In the genomic region with DNA sequence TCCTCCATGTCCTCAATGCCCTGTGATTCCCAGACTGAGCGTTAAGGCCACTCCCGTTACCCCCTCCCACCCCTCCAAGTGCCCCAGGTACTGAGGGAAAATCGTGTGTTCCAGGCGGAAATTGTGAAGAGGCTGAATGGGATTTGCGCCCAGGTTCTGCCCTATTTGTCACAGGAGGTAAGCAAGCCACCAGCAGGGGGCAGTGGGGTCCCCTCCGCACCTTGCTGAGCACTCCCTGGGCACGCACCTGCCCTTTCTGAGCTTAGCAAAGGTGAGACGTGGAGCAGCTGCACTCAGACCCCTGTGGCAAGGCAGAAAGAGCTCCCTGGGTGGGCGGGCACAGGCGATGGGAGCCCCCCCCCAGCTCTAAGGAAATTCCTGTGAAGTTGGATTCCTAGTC, we compare ENCODE assay signal across 9 mouse cellular contexts. TPM values are rescaled to one million over a fixed set of nuclear protein-coding genes. Genes with fewer than 3 reads are reported as not detected.
A peak's percentile ranks its signal among the peaks of the same experiment; 100 is the strongest.
DNase-seq lines count a peak whose midpoint lies in the region; ATAC-seq and TF ChIP-seq lines count a peak whose summit lies in the region.
"Had no signal": no experiment of that assay in that cellular context is flagged by ENCODE, and none has a peak within 500 bp of the region (broad histone marks: within the 10 kb centered on the region; RNA-seq: fewer than 3 reads in every experiment).

No protein-coding gene starts in this region.

- 13% methylated on average over 10 of the region's 10 CpGs for WGBS in hindbrain, embryonic 11.5 days
- 22% methylated on average over 10 of the region's 10 CpGs for WGBS in hindbrain, embryonic 14.5 days
- WGBS in intestine, embryonic 15.5 days: 34% methylated on average over 10 of the region's 10 CpGs
- 39% methylated on average over 10 of the region's 10 CpGs for whole genome bisulfite sequencing in lung, embryonic 14.5 days
- WGBS in stomach, embryonic 14.5 days: 34% methylated on average over 10 of the region's 10 CpGs

- ATAC-seq in hindbrain, embryonic 11.5 days (ENCODE audit: low FRiP score): no peak
- ATAC-seq in hindbrain, embryonic 14.5 days (ENCODE audit: low FRiP score): no peak
- no peak for ATAC-seq in G1E (ENCODE audit: extremely low read depth, insufficient number of reproducible peaks, low FRiP score, poor library complexity, severe bottlenecking)
- no peak for ATAC-seq in intestine, embryonic 15.5 days
- no peak for ATAC-seq in lung, embryonic 14.5 days (ENCODE audit: insufficient read depth)
- no peak for ATAC-seq in stomach, embryonic 14.5 days (ENCODE audit: insufficient number of reproducible peaks, insufficient read depth, low FRiP score, low read depth)

- no peak overlapping the region for H3K9ac ChIP-seq in hindbrain, embryonic 11.5 days (ENCODE audit: low read depth, low read length)
- no peak overlapping the region for H3K9ac ChIP-seq in hindbrain, embryonic 14.5 days
- H3K9ac ChIP-seq in intestine, embryonic 15.5 days: no peak overlapping the region
- H3K9ac ChIP-seq in lung, embryonic 14.5 days: no peak overlapping the region
- H3K9ac ChIP-seq in stomach, embryonic 14.5 days (replicated peaks; ENCODE audit: low read depth, low read length): no peak overlapping the region

- H3K36me3 ChIP-seq in hindbrain, embryonic 11.5 days (ENCODE audit: control insufficient read depth, insufficient read depth, low read length): no peaks in the 10 kb centered on the region
- peaks cover 57% of the 10 kb centered on the region for H3K36me3 ChIP-seq in hindbrain, embryonic 14.5 days (replicated peaks; ENCODE audit: control insufficient read depth, insufficient read depth)
- peaks cover 70% of the 10 kb centered on the region for H3K36me3 ChIP-seq in G1E (replicated peaks)
- H3K36me3 ChIP-seq in intestine, embryonic 15.5 days: peaks cover 22% of the 10 kb centered on the region
- H3K36me3 ChIP-seq in lung, embryonic 14.5 days (ENCODE audit: insufficient read depth): peaks cover 58% of the 10 kb centered on the region
- peaks cover 37% of the 10 kb centered on the region for H3K36me3 ChIP-seq in stomach, embryonic 14.5 days (ENCODE audit: control insufficient read depth, insufficient read depth, low read length)

- H3K9me3 ChIP-seq in hindbrain, embryonic 11.5 days (ENCODE audit: control insufficient read depth, low read length): no peaks in the 10 kb centered on the region
- H3K9me3 ChIP-seq in hindbrain, embryonic 14.5 days (ENCODE audit: control insufficient read depth, low read length): no peaks in the 10 kb centered on the region
- H3K9me3 ChIP-seq in G1E (replicated peaks): no peaks in the 10 kb centered on the region
- H3K9me3 ChIP-seq in intestine, embryonic 15.5 days: no peaks in the 10 kb centered on the region
- H3K9me3 ChIP-seq in lung, embryonic 14.5 days (ENCODE audit: low read depth, low read length): no peaks in the 10 kb centered on the region
- H3K9me3 ChIP-seq in stomach, embryonic 14.5 days (ENCODE audit: control insufficient read depth, low read depth, low read length): no peaks in the 10 kb centered on the region
- H3K9me3 ChIP-seq: midbrain, embryonic 12.5 days had no signal

- peak; percentile 73 for DNase-seq in hindbrain, embryonic 11.5 days (ENCODE audit: low spot score)
- no peak for DNase-seq in hindbrain, embryonic 14.5 days (ENCODE audit: low spot score)
- peak; percentile 51 for DNase-seq in G1E (ENCODE audit: low spot score)
- peak; percentile 65 to 80 for DNase-seq in cerebellum, postnatal 14 days
- DNase-seq in lung, embryonic 14.5 days: peak; percentile 75
- DNase-seq in urinary bladder, postnatal 10 days (ENCODE audit: low spot score): no peak

- no peak overlapping the region for H3K4me3 ChIP-seq in hindbrain, embryonic 11.5 days (ENCODE audit: low read depth, low read length)
- no peak overlapping the region for H3K4me3 ChIP-seq in hindbrain, embryonic 14.5 days (replicated peaks; ENCODE audit: low read length)
- H3K4me3 ChIP-seq in G1E (ENCODE audit: low read depth, low read length): no peak overlapping the region
- H3K4me3 ChIP-seq in intestine, embryonic 15.5 days (replicated peaks): peak overlapping the region; percentile 30; the same call in 1 of the 2 replicates
- no peak overlapping the region for H3K4me3 ChIP-seq in lung, embryonic 14.5 days (ENCODE audit: low read depth, low read length)
- H3K4me3 ChIP-seq in stomach, embryonic 14.5 days (ENCODE audit: low read depth, low read length): no peak overlapping the region

- peaks cover 39% of the 10 kb centered on the region for H3K27me3 ChIP-seq in hindbrain, embryonic 11.5 days (ENCODE audit: control insufficient read depth, insufficient read depth, low read length)
- peaks cover 33% of the 10 kb centered on the region for H3K27me3 ChIP-seq in hindbrain, embryonic 14.5 days (ENCODE audit: control insufficient read depth, insufficient read depth, low read length)
- peaks cover 3% of the 10 kb centered on the region; the same call in 1 of the 2 replicates for H3K27me3 ChIP-seq in G1E (ENCODE audit: insufficient read depth, low read length)
- H3K27me3 ChIP-seq in intestine, embryonic 15.5 days (replicated peaks): no peaks in the 10 kb centered on the region
- H3K27me3 ChIP-seq in lung, embryonic 14.5 days (ENCODE audit: insufficient read depth, low read length): no peaks in the 10 kb centered on the region
- H3K27me3 ChIP-seq in stomach, embryonic 14.5 days (ENCODE audit: control insufficient read depth, insufficient read depth, low read length): no peaks in the 10 kb centered on the region

- peaks cover 27% of the 10 kb centered on the region for H3K4me1 ChIP-seq in hindbrain, embryonic 11.5 days (replicated peaks; ENCODE audit: control insufficient read depth, insufficient read depth, low read length)
- H3K4me1 ChIP-seq in hindbrain, embryonic 14.5 days (replicated peaks; ENCODE audit: control insufficient read depth, insufficient read depth, low read length): peaks cover 42% of the 10 kb centered on the region
- peaks cover 75% of the 10 kb centered on the region for H3K4me1 ChIP-seq in G1E (ENCODE audit: insufficient read depth, low read depth, low read length)
- peaks cover 65% of the 10 kb centered on the region for H3K4me1 ChIP-seq in intestine, embryonic 15.5 days (replicated peaks)
- H3K4me1 ChIP-seq in lung, embryonic 14.5 days (ENCODE audit: insufficient read depth): peaks cover 37% of the 10 kb centered on the region
- peaks cover 56% of the 10 kb centered on the region for H3K4me1 ChIP-seq in stomach, embryonic 14.5 days (ENCODE audit: control insufficient read depth, insufficient read depth, low read length)

- TF ChIP-seq CTCF in G1E (IDR thresholded peaks at IDR 0.05; ENCODE audit: low read depth, low read length): peak; percentile 47; the same call in 1 of the 2 replicates
- peak; percentile 81 for TF ChIP-seq CTCF in lung, embryonic 14.5 days (IDR thresholded peaks at IDR 0.05; ENCODE audit: low read depth)

- H3K27ac ChIP-seq in hindbrain, embryonic 11.5 days (ENCODE audit: low read depth, low read length): no peak overlapping the region
- no peak overlapping the region for H3K27ac ChIP-seq in hindbrain, embryonic 14.5 days
- no peak overlapping the region for H3K27ac ChIP-seq in intestine, embryonic 15.5 days
- no peak overlapping the region for H3K27ac ChIP-seq in lung, embryonic 14.5 days (ENCODE audit: low read depth)
- H3K27ac ChIP-seq in stomach, embryonic 14.5 days (ENCODE audit: low read length): peak overlapping the region; percentile 7; the same call in 1 of the 2 replicates
- H3K27ac ChIP-seq: midbrain, embryonic 12.5 days had no signal

- H3K4me2 ChIP-seq in hindbrain, embryonic 11.5 days (replicated peaks; ENCODE audit: low read depth, low read length): no peak overlapping the region
- no peak overlapping the region for H3K4me2 ChIP-seq in hindbrain, embryonic 14.5 days (replicated peaks)
- H3K4me2 ChIP-seq in intestine, embryonic 15.5 days (replicated peaks): peak overlapping the region; percentile 87; the same call in 1 of the 2 replicates
- H3K4me2 ChIP-seq in lung, embryonic 14.5 days: peak overlapping the region; percentile 67; the same call in 1 of the 2 replicates
- no peak overlapping the region for H3K4me2 ChIP-seq in stomach, embryonic 14.5 days (replicated peaks; ENCODE audit: low read depth, low read length)

RNA-seq across cellular contexts. Expression of a gene that starts 5.4 kb away (rescaled TPM):
- polyA plus RNA-seq in hindbrain, embryonic 11.5 days (2014; fragmentation: Nextera tagmentation; extraction: Ambion mirVana): 264 and 280 TPM in 2 replicates
- polyA plus RNA-seq in hindbrain, embryonic 14.5 days (2014; fragmentation: Nextera tagmentation; extraction: Ambion mirVana): 524 and 550 TPM in 2 replicates
- 396 and 400 TPM in 2 replicates for total RNA-seq in G1E (2014; fragmentation: Nextera tagmentation)
- total RNA-seq in G1E (2017): 182 and 238 TPM in 2 replicates
- polyA plus RNA-seq in G1E (2012): 1,535 and 1,925 TPM in 2 replicates
- 743 and 808 TPM in 2 replicates for polyA plus RNA-seq in intestine, embryonic 15.5 days (2015; fragmentation: Nextera tagmentation; extraction: Ambion mirVana)
- polyA plus RNA-seq in lung, embryonic 14.5 days (2014; fragmentation: Nextera tagmentation; extraction: Ambion mirVana): 360 and 404 TPM in 2 replicates
- polyA plus RNA-seq in stomach, embryonic 14.5 days (2014; fragmentation: Nextera tagmentation; extraction: Ambion mirVana): 363 and 388 TPM in 2 replicates

RNA-seq across cellular contexts. Expression of a gene that starts 9.6 kb away (rescaled TPM):
- 7.2 and 8.8 TPM in 2 replicates for polyA plus RNA-seq in hindbrain, embryonic 11.5 days (2014; fragmentation: Nextera tagmentation; extraction: Ambion mirVana)
- 24.5 and 29.7 TPM in 2 replicates for polyA plus RNA-seq in hindbrain, embryonic 14.5 days (2014; fragmentation: Nextera tagmentation; extraction: Ambion mirVana)
- total RNA-seq in G1E (2014; fragmentation: Nextera tagmentation): 0.45 and 1.8 TPM in 2 replicates
- 1.5 and 2.5 TPM in 2 replicates for total RNA-seq in G1E (2017)
- polyA plus RNA-seq in G1E (2012): 3.3 and 3.6 TPM in 2 replicates
- polyA plus RNA-seq in intestine, embryonic 15.5 days (2015; fragmentation: Nextera tagmentation; extraction: Ambion mirVana): 14.5 and 17.8 TPM in 2 replicates
- polyA plus RNA-seq in lung, embryonic 14.5 days (2014; fragmentation: Nextera tagmentation; extraction: Ambion mirVana): 27.5 and 32.5 TPM in 2 replicates
- 17.7 and 19.1 TPM in 2 replicates for polyA plus RNA-seq in stomach, embryonic 14.5 days (2014; fragmentation: Nextera tagmentation; extraction: Ambion mirVana)

RNA-seq across cellular contexts. Expression of a gene that starts 19.7 kb away (rescaled TPM):
- polyA plus RNA-seq in hindbrain, embryonic 11.5 days (2014; fragmentation: Nextera tagmentation; extraction: Ambion mirVana): 57.3 and 61.7 TPM in 2 replicates
- polyA plus RNA-seq in hindbrain, embryonic 14.5 days (2014; fragmentation: Nextera tagmentation; extraction: Ambion mirVana): 87.5 and 95.5 TPM in 2 replicates
- total RNA-seq in G1E (2014; fragmentation: Nextera tagmentation) (6.4 and 6.5 TPM in 2 replicates), G1E (2017) (8.4 and 9.7 TPM in 2 replicates)
- 13.0 and 14.0 TPM in 2 replicates for polyA plus RNA-seq in G1E (2012)
- polyA plus RNA-seq in intestine, embryonic 15.5 days (2015; fragmentation: Nextera tagmentation; extraction: Ambion mirVana): 245 and 269 TPM in 2 replicates
- 81.2 and 88.2 TPM in 2 replicates for polyA plus RNA-seq in lung, embryonic 14.5 days (2014; fragmentation: Nextera tagmentation; extraction: Ambion mirVana)
- 86.2 and 89.3 TPM in 2 replicates for polyA plus RNA-seq in stomach, embryonic 14.5 days (2014; fragmentation: Nextera tagmentation; extraction: Ambion mirVana)

RNA-seq across cellular contexts. Expression of a gene that starts 36.1 kb away (rescaled TPM):
- polyA plus RNA-seq in hindbrain, embryonic 11.5 days (2014; fragmentation: Nextera tagmentation; extraction: Ambion mirVana): 5.1 and 7.7 TPM in 2 replicates
- 4.2 and 4.8 TPM in 2 replicates for polyA plus RNA-seq in hindbrain, embryonic 14.5 days (2014; fragmentation: Nextera tagmentation; extraction: Ambion mirVana)
- total RNA-seq in G1E (2014; fragmentation: Nextera tagmentation): 42.7 and 44.3 TPM in 2 replicates
- 17.5 and 21.5 TPM in 2 replicates for total RNA-seq in G1E (2017)
- polyA plus RNA-seq in G1E (2012): 28.8 and 49.5 TPM in 2 replicates
- 19.9 and 26.0 TPM in 2 replicates for polyA plus RNA-seq in intestine, embryonic 15.5 days (2015; fragmentation: Nextera tagmentation; extraction: Ambion mirVana)
- 24.1 and 25.2 TPM in 2 replicates for polyA plus RNA-seq in lung, embryonic 14.5 days (2014; fragmentation: Nextera tagmentation; extraction: Ambion mirVana)
- polyA plus RNA-seq in stomach, embryonic 14.5 days (2014; fragmentation: Nextera tagmentation; extraction: Ambion mirVana): 14.3 and 18.2 TPM in 2 replicates

RNA-seq across cellular contexts. Expression of a gene that starts 40.7 kb away (rescaled TPM):
- polyA plus RNA-seq in hindbrain, embryonic 11.5 days (2014; fragmentation: Nextera tagmentation; extraction: Ambion mirVana): 0.56 and 0.66 TPM in 2 replicates
- 1.1 and 1.2 TPM in 2 replicates for polyA plus RNA-seq in hindbrain, embryonic 14.5 days (2014; fragmentation: Nextera tagmentation; extraction: Ambion mirVana)
- total RNA-seq in G1E (2014; fragmentation: Nextera tagmentation): 20.9 and 22.5 TPM in 2 replicates
- 20.1 and 21.5 TPM in 2 replicates for total RNA-seq in G1E (2017)
- 16.5 TPM in 2 replicates for polyA plus RNA-seq in G1E (2012)
- 0.92 and 0.97 TPM in 2 replicates for polyA plus RNA-seq in intestine, embryonic 15.5 days (2015; fragmentation: Nextera tagmentation; extraction: Ambion mirVana)
- 1.1 and 1.7 TPM in 2 replicates for polyA plus RNA-seq in lung, embryonic 14.5 days (2014; fragmentation: Nextera tagmentation; extraction: Ambion mirVana)
- polyA plus RNA-seq in stomach, embryonic 14.5 days (2014; fragmentation: Nextera tagmentation; extraction: Ambion mirVana): 3.6 and 7.4 TPM in 2 replicates

Comparison
In these comparisons a context has a peak if more than half of its experiments do, and no peak if none do; other contexts are left out.
1. DNase-seq: peak in hindbrain, embryonic 11.5 days (single experiment), G1E (single experiment), cerebellum, postnatal 14 days (2 of 2) and lung, embryonic 14.5 days (single experiment); none in hindbrain, embryonic 14.5 days (single experiment) and urinary bladder, postnatal 10 days (single experiment).
2. H3K4me2 ChIP-seq: peak in intestine, embryonic 15.5 days (single experiment) and lung, embryonic 14.5 days (single experiment); none in hindbrain, embryonic 11.5 days (single experiment), hindbrain, embryonic 14.5 days (single experiment) and stomach, embryonic 14.5 days (single experiment).